Mouse (Mus musculus): ENCODE measurements around the gene Tmem11.

DNA sequence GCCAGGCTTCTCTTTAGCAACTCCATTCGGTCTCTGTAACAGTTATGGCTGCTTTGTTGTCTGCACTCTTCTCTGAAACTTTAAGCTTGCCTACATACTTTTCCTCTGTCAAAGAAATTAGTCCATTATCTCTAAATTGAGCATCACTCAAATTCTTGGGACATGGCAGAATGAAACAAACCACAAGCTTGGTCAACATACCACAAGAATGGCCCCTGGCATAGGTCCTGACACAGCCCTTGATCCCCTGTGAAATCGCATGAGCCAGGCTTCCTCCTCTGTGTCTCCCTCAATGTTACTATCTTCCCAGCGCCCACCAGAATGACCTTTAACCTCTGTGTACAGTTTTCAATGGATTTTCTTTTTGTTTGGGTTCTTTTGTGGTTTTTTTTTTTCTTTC is 3.3 kb upstream of the Tmem11 start:
- no peak for TF ChIP-seq CTCF (IDR thresholded peaks at IDR 0.05; ENCODE audit: low read depth, low read length)
- TF ChIP-seq POLR2A (IDR thresholded peaks at IDR 0.05; ENCODE audit: extremely low read depth, insufficient read depth, low read length), result no peak

All from liver, adult 2 months (tissue).